Mouse (Mus musculus) midbrain, embryonic 15.5 days (tissue): Measurements from ENCODE around the gene Ankrd7. TPM values are rescaled to one million over a fixed set of nuclear protein-coding genes. Genes with fewer than 3 reads are reported as not detected.
A peak's percentile ranks its signal among the peaks of the same experiment; 100 is the strongest.

ENCODE experiments used
- ATAC-seq: fragments of 200-750 bp; cut with Nextera tagmentation; replicated peaks from 2 replicates; pipeline ENCODE4 v1.8.0; 2017; ENCODE audit warnings: moderate TSS enrichment
- H3K27ac ChIP-seq: fragments of 300-500 bp; sonication (generic); 2 replicates; pipeline ENCODE4 v1.5.1; 2015; ENCODE audit warnings: mild to moderate bottlenecking, inconsistent platforms
- H3K27me3 ChIP-seq: fragments of 300-500 bp; sonication (generic); replicated peaks from 2 replicates; pipeline ENCODE4 v1.6.1; 2015; ENCODE audit warnings: inconsistent platforms
- H3K36me3 ChIP-seq: fragments of 300-500 bp; sonication (generic); replicated peaks from 2 replicates; pipeline ENCODE4 v1.6.1; 2015; ENCODE audit warnings: inconsistent platforms
- H3K4me1 ChIP-seq: fragments of 300-500 bp; sonication (generic); 2 replicates; pipeline ENCODE4 v1.6.1; 2015; ENCODE audit warnings: inconsistent platforms
- H3K4me2 ChIP-seq: fragments of 300-500 bp; sonication (generic); 2 replicates; pipeline ENCODE4 v1.6.1; 2015; ENCODE audit warnings: inconsistent platforms, mild to moderate bottlenecking, moderate library complexity
- H3K4me3 ChIP-seq: fragments of 300-500 bp; sonication (generic); 2 replicates; pipeline ENCODE4 v1.5.1; 2015; ENCODE audit warnings: mild to moderate bottlenecking, inconsistent platforms
- H3K9ac ChIP-seq: fragments of 300-500 bp; sonication (generic); 2 replicates; pipeline ENCODE4 v1.6.1; 2015; ENCODE audit warnings: mild to moderate bottlenecking, inconsistent platforms
- H3K9me3 ChIP-seq: fragments of 300-500 bp; sonication (generic); 2 replicates; pipeline ENCODE4 v1.6.1; 2016; ENCODE audit warnings: inconsistent platforms
- WGBS: fragments of 180-500 bp; shearing (Covaris S2); methylation state at CpG from one replicate; pipeline ENCODE4 v1.1.7; 2015; ENCODE audit warnings: mixed read lengths; 5-methylcytosine and 5-hydroxymethylcytosine counted together
- polyA plus RNA-seq: library from polyadenylated mRNA; unstranded; fragments of >200 nt; fragmentation: Nextera tagmentation; extraction: Ambion mirVana; gene quantifications from 2 replicates; pipeline ENCODE4 v1.2.1, GENCODE M21; 2015

The Ankrd7 gene
- polyA plus RNA-seq, 1 experiment from 2014 or later = not detected

DNA sequence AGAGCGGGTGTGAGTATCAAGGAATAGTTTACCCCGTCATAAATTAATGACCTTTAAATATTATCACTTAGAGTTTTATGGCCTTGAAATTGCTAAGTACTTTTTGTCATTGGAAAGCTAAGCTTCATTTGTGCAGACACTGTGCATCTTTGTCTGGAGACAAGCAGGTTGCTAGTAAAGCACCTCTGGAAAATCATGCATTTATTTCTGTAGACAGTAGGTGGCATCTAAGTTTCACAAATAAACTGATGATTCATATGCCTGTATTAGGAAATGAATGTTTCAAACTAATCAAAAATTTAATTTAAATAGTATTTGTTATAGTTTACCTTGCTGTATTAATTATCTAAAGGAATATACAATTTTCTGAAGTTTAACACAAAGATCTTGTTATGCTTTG, 41.1 kb downstream of the Ankrd7 start:
- no peaks in the 10 kb centered on the region for H3K4me1 ChIP-seq
- no peak overlapping the region for H3K9ac ChIP-seq
- H3K36me3 ChIP-seq = no peaks in the 10 kb centered on the region
- H3K4me3 ChIP-seq = no peak overlapping the region
- no peak for ATAC-seq
- H3K27ac ChIP-seq = no peak overlapping the region
- H3K4me2 ChIP-seq = no peak overlapping the region
- no peaks in the 10 kb centered on the region for H3K27me3 ChIP-seq
- WGBS = 88% methylated on average over 2 of the region's 2 CpGs
- H3K9me3 ChIP-seq = no peaks in the 10 kb centered on the region

DNA sequence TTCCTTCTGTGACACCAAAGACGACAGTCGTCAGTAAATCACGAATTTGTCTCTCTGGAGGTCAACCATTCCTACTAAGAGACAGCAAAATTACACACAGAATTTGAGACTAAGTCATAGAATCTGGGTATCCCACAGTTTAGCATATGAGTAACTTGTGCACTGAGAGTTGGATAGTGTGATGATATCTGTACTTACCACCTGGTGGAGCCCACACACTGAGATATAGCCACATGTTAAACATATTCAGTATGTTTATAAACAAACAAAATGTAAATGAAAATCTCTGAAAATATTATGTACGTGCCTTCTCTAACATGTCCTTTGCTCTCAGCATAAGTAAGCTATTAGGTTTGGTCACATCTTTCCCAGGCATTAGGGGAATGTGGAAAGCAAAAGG, 47.1 kb downstream of the Ankrd7 start:
- H3K27ac ChIP-seq = no peak overlapping the region
- ATAC-seq = peak; percentile 83; the same call in 1 of the 2 replicates
- H3K4me3 ChIP-seq = no peak overlapping the region
- no peaks in the 10 kb centered on the region for H3K4me1 ChIP-seq
- H3K9me3 ChIP-seq = no peaks in the 10 kb centered on the region
- H3K36me3 ChIP-seq = no peaks in the 10 kb centered on the region
- no peaks in the 10 kb centered on the region for H3K27me3 ChIP-seq
- no peak overlapping the region for H3K4me2 ChIP-seq
- 83% methylated on average over 4 of the region's 4 CpGs for WGBS
- H3K9ac ChIP-seq = no peak overlapping the region

DNA sequence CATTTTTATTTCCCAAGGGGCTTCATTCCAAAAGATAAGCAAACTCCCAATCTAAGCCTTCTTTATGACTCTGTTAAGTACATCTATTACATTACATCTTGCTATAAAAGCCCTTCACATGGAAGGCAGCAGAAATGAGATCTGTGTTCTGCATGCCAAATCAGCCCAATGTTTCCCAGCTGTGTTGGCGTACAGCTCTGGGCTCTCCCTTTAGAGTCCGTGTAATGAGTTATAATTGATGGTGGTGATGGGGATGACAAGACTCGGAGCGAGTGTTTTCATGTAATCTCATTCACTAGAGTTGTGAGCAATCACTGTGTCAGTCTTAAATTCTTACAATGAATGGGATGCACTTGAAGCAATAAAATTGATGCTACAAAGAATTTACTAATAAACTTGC, 49.9 kb downstream of the Ankrd7 start:
- 68% methylated on average over 4 of the region's 4 CpGs for WGBS
- Histone ChIP-seq H3K4me2 (no peak overlapping the region), H3K4me3 (no peak overlapping the region), H3K9me3 (no peaks in the 10 kb centered on the region), H3K27me3 (no peaks in the 10 kb centered on the region), H3K36me3 (no peaks in the 10 kb centered on the region), H3K4me1 (no peaks in the 10 kb centered on the region), H3K27ac (no peak overlapping the region), H3K9ac (no peak overlapping the region)
- no peak for ATAC-seq

DNA sequence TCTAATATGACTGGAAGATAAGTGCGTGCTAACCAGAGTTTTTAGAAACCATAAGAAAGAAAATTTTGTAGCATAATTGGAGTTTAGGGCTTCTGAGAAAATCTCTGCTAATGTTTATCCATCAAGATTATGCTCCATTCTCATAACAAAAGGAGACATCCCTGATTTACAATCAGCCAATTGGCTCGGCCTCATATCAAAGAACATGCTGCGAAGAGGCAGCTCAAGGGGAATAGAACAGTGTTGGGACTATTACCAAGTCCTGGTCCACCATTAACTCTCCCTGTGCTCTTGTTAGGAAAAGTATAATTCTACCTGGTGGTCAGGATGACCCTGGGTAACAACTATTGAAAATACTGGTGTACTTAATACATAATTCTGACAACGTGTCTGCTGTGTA, 50.4 kb downstream of the Ankrd7 start:
- no peak overlapping the region for H3K9ac ChIP-seq
- WGBS = 90% methylated on average over 4 of the region's 4 CpGs
- no peaks in the 10 kb centered on the region for H3K4me1 ChIP-seq
- ATAC-seq = no peak
- H3K27ac ChIP-seq = no peak overlapping the region
- H3K9me3 ChIP-seq = no peaks in the 10 kb centered on the region
- H3K4me2 ChIP-seq = no peak overlapping the region
- H3K27me3 ChIP-seq = no peaks in the 10 kb centered on the region
- no peaks in the 10 kb centered on the region for H3K36me3 ChIP-seq
- H3K4me3 ChIP-seq = no peak overlapping the region

Other genes with a start within 250 kb of the Ankrd7 start
- 97.7 and 105 TPM in 2 replicates for gene Lsm8, start 17.7 kb upstream of the Ankrd7 start, polyA plus RNA-seq